Mouse (Mus musculus) adrenal gland, postnatal 36 days (tissue): ENCODE data around the gene Klhl23. TPM values are rescaled to one million over a fixed set of nuclear protein-coding genes. Genes with fewer than 3 reads are reported as not detected.
A peak's percentile ranks its signal among the peaks of the same experiment; 100 is the strongest.
"Not testable (repeated sequence)": the region's sequence is repeated elsewhere in the genome, so short reads cannot be mapped to it uniquely, and the experiment has no call there.

Experiments
- DNase-seq, 2 experiments: peaks; one replicate each; pipeline ENCODE4 v3.0.0; 2021; ENCODE audit warnings: mixed read lengths in 1 of 2
- long read RNA-seq, 2 experiments: library from polyadenylated mRNA; stranded (forward); transcript quantifications; one replicate each; pipeline ENCODE4 v2.0.0; 2021; ENCODE audit warnings: borderline sequencing depth in 2 of 2
- total RNA-seq, 2 experiments: library from RNA; stranded (reverse); gene quantifications; 2 replicates each; pipeline ENCODE4 v1.2.3; 2021

The Klhl23 gene
- total RNA-seq = 10 to 100 TPM in 1 of 2 experiments, 1 to 10 TPM in 1; 9.1 to 12.5 TPM
- long read RNA-seq, experiment 1, partial matches to known transcripts = 1 of 7 reads
- long read RNA-seq, experiment 1, other reads (novel, unspliced or antisense) = 6 of 7 reads
- long read RNA-seq, experiment 2, partial matches to known transcripts = 1 of 3 reads
- long read RNA-seq, experiment 2, other reads (novel, unspliced or antisense) = 2 of 3 reads

GRCm38 (mm10) chr2:69821711-69822110 is at the start of gene Klhl23:
Gene Klhl23 (plus strand): TSS chr2:69821944.
- peak; percentile 17 to 25 for DNase-seq

- DNase-seq = no peak
Measured at GRCm38 (mm10) chr2:69773331-69773730, 48.4 kb upstream of the Klhl23 start.

- no peak for DNase-seq
Measured at GRCm38 (mm10) chr2:69777985-69778835, 43.5 kb upstream of the Klhl23 start.

GRCm38 (mm10) chr2:69778836-69779177 is 42.9 kb upstream of the Klhl23 start:
- peak; percentile 20 to 21 for DNase-seq

GRCm38 (mm10) chr2:69788974-69789373 is 32.8 kb upstream of the Klhl23 start:
- no peak for DNase-seq

GRCm38 (mm10) chr2:69789429-69790069 is 32.2 kb upstream of the Klhl23 start, which contains the start of the genes Ccdc173 and Phospho2:
Gene Ccdc173 (minus strand): TSS chr2:69789575.
Gene Phospho2 (plus strand): TSS chr2:69789623.
- DNase-seq = peak; percentile 99 to 100

- peak; percentile 89 to 90 for DNase-seq
Measured at GRCm38 (mm10) chr2:69790285-69790684, 31.5 kb upstream of the Klhl23 start.

GRCm38 (mm10) chr2:69790722-69791121 is 31.0 kb upstream of the Klhl23 start:
- DNase-seq = no peak

- DNase-seq = peak; percentile 88 to 93
Measured at GRCm38 (mm10) chr2:69802911-69803312, 18.8 kb upstream of the Klhl23 start.

- no peak for DNase-seq
Measured at GRCm38 (mm10) chr2:69803756-69804155, 18.0 kb upstream of the Klhl23 start.

GRCm38 (mm10) chr2:69804663-69805062 is 17.1 kb upstream of the Klhl23 start:
- DNase-seq = not testable (repeated sequence)

GRCm38 (mm10) chr2:69810169-69810568 is 11.6 kb upstream of the Klhl23 start:
- DNase-seq = peak; percentile 70 to 77

- not testable (repeated sequence) for DNase-seq
Measured at GRCm38 (mm10) chr2:69811349-69811748, 10.4 kb upstream of the Klhl23 start.

- DNase-seq = no peak
Measured at GRCm38 (mm10) chr2:69816575-69816974, 5.2 kb upstream of the Klhl23 start.

GRCm38 (mm10) chr2:69818350-69819085 is 3.2 kb upstream of the Klhl23 start:
- no peak for DNase-seq

- DNase-seq = no peak
Measured at GRCm38 (mm10) chr2:69820201-69820600, 1.5 kb upstream of the Klhl23 start.

GRCm38 (mm10) chr2:69822361-69823128 is 801 bp downstream of the Klhl23 start:
- DNase-seq = peak; percentile 52 to 62

GRCm38 (mm10) chr2:69823129-69823677 is 1.5 kb downstream of the Klhl23 start:
- DNase-seq = peak; percentile 52 to 69

GRCm38 (mm10) chr2:69825898-69826297 is 4.2 kb downstream of the Klhl23 start:
- DNase-seq = no peak

GRCm38 (mm10) chr2:69826380-69826779 is 4.6 kb downstream of the Klhl23 start:
- DNase-seq = no peak

- DNase-seq = no peak
Measured at GRCm38 (mm10) chr2:69828031-69828430, 6.3 kb downstream of the Klhl23 start.
